Mouse (Mus musculus) forebrain, embryonic 13.5 days (tissue): ENCODE measurements around the gene Samd3. TPM values are rescaled to one million over a fixed set of nuclear protein-coding genes. Genes with fewer than 3 reads are reported as not detected.

Experiments used
- ATAC-seq: fragments of 200-750 bp; cut with Nextera tagmentation; 2 replicates; pipeline ENCODE4 v1.8.0; 2017
- H3K27ac ChIP-seq: fragments of 300-500 bp; sonication (generic); 2 replicates; pipeline ENCODE4 v1.5.1; 2015; ENCODE audit warnings: inconsistent platforms, mild to moderate bottlenecking, moderate library complexity
- H3K27me3 ChIP-seq: fragments of 300-500 bp; sonication (generic); 2 replicates; pipeline ENCODE4 v1.6.1; 2015; ENCODE audit warnings: mild to moderate bottlenecking, inconsistent platforms
- H3K36me3 ChIP-seq: fragments of 300-500 bp; sonication (generic); 2 replicates; pipeline ENCODE4 v1.6.1; 2015; ENCODE audit warnings: mild to moderate bottlenecking, inconsistent platforms; ENCODE audit not compliant: poor library complexity, severe bottlenecking
- H3K4me1 ChIP-seq: fragments of 300-500 bp; sonication (generic); 2 replicates; pipeline ENCODE4 v1.6.1; 2015; ENCODE audit warnings: inconsistent platforms
- H3K4me2 ChIP-seq: fragments of 300-500 bp; sonication (generic); 2 replicates; pipeline ENCODE4 v1.6.1; 2015; ENCODE audit warnings: inconsistent platforms, mild to moderate bottlenecking, moderate library complexity
- H3K4me3 ChIP-seq: fragments of 300-500 bp; sonication (generic); 2 replicates; pipeline ENCODE4 v1.5.1; 2015; ENCODE audit warnings: mild to moderate bottlenecking, inconsistent platforms
- H3K9ac ChIP-seq: fragments of 300-500 bp; sonication (generic); 2 replicates; pipeline ENCODE4 v1.6.1; 2015; ENCODE audit warnings: mild to moderate bottlenecking, inconsistent platforms
- H3K9me3 ChIP-seq: fragments of 300-500 bp; sonication (generic); replicated peaks from 2 replicates; pipeline ENCODE4 v1.6.1; 2016; ENCODE audit warnings: inconsistent platforms
- WGBS: fragments of 180-500 bp; shearing (Covaris S2); methylation state at CpG from one replicate; pipeline ENCODE4 v1.1.7; 2015; 5-methylcytosine and 5-hydroxymethylcytosine counted together
- polyA plus RNA-seq: library from polyadenylated mRNA; unstranded; fragments of >200 nt; fragmentation: Nextera tagmentation; extraction: Ambion mirVana; gene quantifications from 2 replicates; pipeline ENCODE4 v1.2.1, GENCODE M21; 2015

Gene Samd3
- polyA plus RNA-seq, 1 experiment from 2014 or later = 10.6 TPM

DNA sequence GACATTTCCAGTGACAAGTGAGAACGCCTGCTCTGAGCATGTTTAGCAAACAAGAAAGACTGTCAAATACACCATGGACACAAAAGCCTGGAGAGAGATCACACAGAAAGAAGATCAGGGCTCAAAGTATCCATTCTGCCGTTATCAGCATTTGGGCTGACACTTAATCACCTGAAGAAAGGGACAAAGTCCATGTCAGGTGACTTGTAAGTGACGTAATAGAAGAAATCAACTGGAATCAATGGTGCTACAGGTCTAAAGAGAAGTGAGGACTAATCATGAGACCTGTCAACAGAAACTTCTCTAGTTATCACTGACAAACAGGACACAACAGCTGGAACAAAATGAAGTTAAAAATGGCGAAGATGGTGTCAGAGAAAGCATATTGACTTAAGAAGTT, 91.2 kb downstream of the Samd3 start:
- Histone ChIP-seq H3K36me3 (peaks cover 40% of the 10 kb centered on the region), H3K9ac (no peak overlapping the region), H3K27me3 (no peaks in the 10 kb centered on the region), H3K4me1 (no peaks in the 10 kb centered on the region), H3K4me3 (no peak overlapping the region), H3K4me2 (no peak overlapping the region), H3K27ac (no peak overlapping the region), H3K9me3 (no peaks in the 10 kb centered on the region)
- 87% methylated on average over 4 of the region's 4 CpGs for whole genome bisulfite sequencing
- ATAC-seq = no peak

Other genes with a start within 250 kb of the Samd3 start
- 1.0 TPM in 2 replicates for gene Gm9767, start 151.5 kb upstream of the Samd3 start, polyA plus RNA-seq
- 15.3 and 18.4 TPM in 2 replicates for gene Tmem200a, start 150.7 kb upstream of the Samd3 start, polyA plus RNA-seq
- 19.8 and 21.3 TPM in 2 replicates for gene L3mbtl3, start 146.3 kb downstream of the Samd3 start, polyA plus RNA-seq